ENCODE assay signal across 32 mouse cellular contexts in the genomic region with DNA sequence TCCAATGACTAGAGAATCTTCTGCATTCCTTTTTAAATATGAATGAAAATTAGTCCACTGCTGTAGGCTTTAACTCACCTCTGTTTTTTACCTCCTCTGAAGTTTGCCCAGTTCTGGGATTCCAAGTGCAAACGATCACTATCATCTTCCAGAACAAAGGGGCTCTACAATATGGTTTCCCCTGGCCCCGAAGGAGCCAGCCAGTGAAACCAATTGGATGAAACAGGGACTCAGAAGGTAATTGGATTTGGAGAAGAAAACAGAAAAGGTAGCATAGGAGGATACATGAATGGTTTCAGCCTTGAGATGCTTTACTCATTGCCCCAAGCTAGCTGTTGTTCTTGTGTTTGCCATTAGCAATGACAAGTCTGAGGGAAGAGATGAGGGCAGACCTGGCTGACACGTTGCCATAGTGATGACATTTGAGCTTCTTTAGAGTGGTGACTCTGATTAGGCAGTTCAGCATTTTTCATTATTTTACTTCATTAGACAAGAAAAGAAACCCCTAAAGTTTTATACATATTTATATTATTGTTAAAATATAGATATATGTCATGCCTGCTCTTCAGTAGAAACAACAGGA. TPM values are rescaled to one million over a fixed set of nuclear protein-coding genes. Genes with fewer than 3 reads are reported as not detected.
A peak's percentile ranks its signal among the peaks of the same experiment; 100 is the strongest.
DNase-seq lines count a peak whose midpoint lies in the region; ATAC-seq lines count a peak whose summit lies in the region.
"Had no signal": no experiment of that assay in that cellular context is flagged by ENCODE, and none has a peak within 500 bp of the region (broad histone marks: within the 10 kb centered on the region; RNA-seq: fewer than 3 reads in every experiment).

No protein-coding gene starts in this region.

- WGBS in hindbrain, embryonic 11.5 days, result 63% methylated on average over 3 of the region's 3 CpGs
- 48% methylated on average over 3 of the region's 3 CpGs for WGBS in hindbrain, embryonic 13.5 days

- peak; percentile 23 to 24 for DNase-seq in adrenal gland, postnatal 36 days
- no peak for DNase-seq in adrenal gland, adult 8-10 months
- peak; percentile 13 for DNase-seq in hindbrain, embryonic 11.5 days (ENCODE audit: low spot score)
- peak; percentile 2 for DNase-seq in embryo, embryonic 9.5 days (ENCODE audit: extremely low spot score)
- DNase-seq in retina, postnatal 1 day, result peak; percentile 2
- DNase-seq in cerebellum, postnatal 10 days, result no peak
- DNase-seq: cerebellum, adult 11 months; cerebellum, adult 9-11 months; gastrocnemius, postnatal 36 days; heart, adult 2 months; kidney, adult 18-20 months; kidney, postnatal 4 days; layer of hippocampus, adult 9-11 months; lung, adult 18-20 months; lung, postnatal 10 days; right cerebral cortex, postnatal 14 days had no signal

- no peaks in the 10 kb centered on the region for H3K4me1 ChIP-seq in hindbrain, embryonic 11.5 days (replicated peaks; ENCODE audit: control insufficient read depth, insufficient read depth, low read length)
- no peaks in the 10 kb centered on the region for H3K4me1 ChIP-seq in hindbrain, embryonic 13.5 days (replicated peaks)
- H3K4me1 ChIP-seq: heart, embryonic 13.5 days; limb, embryonic 13.5 days; liver, embryonic 12.5 days had no signal

- no peak overlapping the region for H3K9ac ChIP-seq in hindbrain, embryonic 11.5 days (ENCODE audit: low read depth, low read length)
- no peak overlapping the region for H3K9ac ChIP-seq in hindbrain, embryonic 13.5 days
- H3K9ac ChIP-seq: heart, embryonic 13.5 days; limb, embryonic 13.5 days; liver, embryonic 12.5 days had no signal

- no peaks in the 10 kb centered on the region for H3K9me3 ChIP-seq in hindbrain, embryonic 11.5 days (ENCODE audit: control insufficient read depth, low read length)
- no peaks in the 10 kb centered on the region for H3K9me3 ChIP-seq in hindbrain, embryonic 13.5 days
- H3K9me3 ChIP-seq: heart, embryonic 13.5 days; limb, embryonic 13.5 days; liver, embryonic 12.5 days had no signal

- H3K27me3 ChIP-seq in hindbrain, embryonic 11.5 days (ENCODE audit: control insufficient read depth, insufficient read depth, low read length), result peaks cover 14% of the 10 kb centered on the region; the same call in 1 of the 2 replicates
- peaks cover 48% of the 10 kb centered on the region for H3K27me3 ChIP-seq in hindbrain, embryonic 13.5 days
- H3K27me3 ChIP-seq: heart, embryonic 13.5 days; liver, embryonic 12.5 days had no signal

- H3K4me2 ChIP-seq in hindbrain, embryonic 11.5 days (replicated peaks; ENCODE audit: low read depth, low read length), result no peak overlapping the region
- H3K4me2 ChIP-seq in hindbrain, embryonic 13.5 days, result no peak overlapping the region
- H3K4me2 ChIP-seq: heart, embryonic 13.5 days; limb, embryonic 13.5 days; liver, embryonic 12.5 days had no signal

- H3K4me3 ChIP-seq in hindbrain, embryonic 11.5 days (ENCODE audit: low read depth, low read length), result no peak overlapping the region
- no peak overlapping the region for H3K4me3 ChIP-seq in hindbrain, embryonic 13.5 days
- H3K4me3 ChIP-seq: heart, adult 2 months; heart, embryonic 13.5 days; limb, embryonic 13.5 days; liver, embryonic 12.5 days had no signal

- H3K36me3 ChIP-seq in hindbrain, embryonic 11.5 days (ENCODE audit: control insufficient read depth, insufficient read depth, low read length), result no peaks in the 10 kb centered on the region
- H3K36me3 ChIP-seq in hindbrain, embryonic 13.5 days, result no peaks in the 10 kb centered on the region
- H3K36me3 ChIP-seq: heart, embryonic 13.5 days; limb, embryonic 13.5 days; liver, embryonic 12.5 days had no signal

- no peak overlapping the region for H3K27ac ChIP-seq in hindbrain, embryonic 11.5 days (ENCODE audit: low read depth, low read length)
- no peak overlapping the region for H3K27ac ChIP-seq in hindbrain, embryonic 13.5 days
- H3K27ac ChIP-seq: heart, adult 2 months; heart, embryonic 13.5 days; limb, embryonic 13.5 days; liver, embryonic 12.5 days; stomach, postnatal 0 days had no signal

- ATAC-seq in hindbrain, embryonic 11.5 days (ENCODE audit: low FRiP score), result no peak
- no peak for ATAC-seq in hindbrain, embryonic 13.5 days (ENCODE audit: low FRiP score)
- ATAC-seq: CD4-positive, CD25-positive, alpha-beta regulatory T cell, adult 4 months; liver, embryonic 12.5 days had no signal

RNA-seq across cellular contexts. Expression of a gene that starts 44.0 kb away (rescaled TPM):
- not detected for total RNA-seq in adrenal gland, postnatal 36 days (2021)
- total RNA-seq in adrenal gland, adult 8-10 months (2022), result not detected
- polyA plus RNA-seq in hindbrain, embryonic 11.5 days (2014; fragmentation: Nextera tagmentation; extraction: Ambion mirVana), result 0.20 and 0.28 TPM in 2 replicates
- polyA plus RNA-seq in hindbrain, embryonic 13.5 days (2015; fragmentation: Nextera tagmentation; extraction: Ambion mirVana), result not detected in 2 replicates
- total RNA-seq: adrenal gland, adult 18-20 months; gastrocnemius, adult 18-20 months; gastrocnemius, postnatal 36 days; heart, adult 2 months; heart, postnatal 25 days; left cerebral cortex, adult 18-20 months; left cerebral cortex, postnatal 25 days; megakaryocyte progenitor cell, adult 5-6 weeks; monocyte, adult 5-6 weeks; neutrophil, adult 5-6 weeks had no signal
- polyA plus RNA-seq: CD4-positive, CD25-positive, alpha-beta regulatory T cell, adult 4 months; cortical plate, adult 2 months; heart, adult 2 months; kidney, embryonic 16.5 days; liver, embryonic 12.5 days had no signal

RNA-seq across cellular contexts. Expression of a gene that starts 50.5 kb away (rescaled TPM):
- 10 to 100 TPM; 13.2 to 18.1 TPM for total RNA-seq in adrenal gland, postnatal 36 days (2021)
- 10 to 100 TPM in 3 of 4 experiments, 1 to 10 TPM in 1; 8.4 to 19.0 (median 15.9) TPM for total RNA-seq in adrenal gland, adult 8-10 months (2022)
- polyA plus RNA-seq in hindbrain, embryonic 11.5 days (2014; fragmentation: Nextera tagmentation; extraction: Ambion mirVana), result 15.0 and 24.6 TPM in 2 replicates
- polyA plus RNA-seq in hindbrain, embryonic 13.5 days (2015; fragmentation: Nextera tagmentation; extraction: Ambion mirVana), result 7.7 and 8.1 TPM in 2 replicates

Comparison
In these comparisons a context has a peak if more than half of its experiments do, and no peak if none do; other contexts are left out.
1. DNase-seq: peak in adrenal gland, postnatal 36 days (2 of 2), hindbrain, embryonic 11.5 days (single experiment), embryo, embryonic 9.5 days (single experiment) and retina, postnatal 1 day (single experiment); none in adrenal gland, adult 8-10 months (single experiment) and cerebellum, postnatal 10 days (0 of 2).